Mouse (Mus musculus) thymus, adult 2 months (tissue): ENCODE data around the gene Kxd1. TPM values are rescaled to one million over a fixed set of nuclear protein-coding genes. Genes with fewer than 3 reads are reported as not detected.
A peak's percentile ranks its signal among the peaks of the same experiment; 100 is the strongest.

Source experiments
- DNase-seq: peaks from one replicate; pipeline ENCODE4 v3.0.0; 2021
- H3K27ac ChIP-seq: fragments of 200-500 bp; 2 replicates; pipeline ENCODE4 v1.5.1; 2012; ENCODE audit warnings: low read length, control low read depth; ENCODE audit not compliant: control insufficient read depth, insufficient read depth
- H3K27me3 ChIP-seq: fragments of 200-500 bp; 2 replicates; pipeline ENCODE4 v1.6.1; 2012; ENCODE audit warnings: mild to moderate bottlenecking, low read length, moderate library complexity, mixed read lengths; ENCODE audit not compliant: control insufficient read depth, insufficient read depth
- H3K36me3 ChIP-seq: fragments of 200-500 bp; 2 replicates; pipeline ENCODE4 v1.6.1; 2012; ENCODE audit warnings: mild to moderate bottlenecking, low read length, moderate library complexity; ENCODE audit not compliant: control insufficient read depth, insufficient read depth
- H3K4me1 ChIP-seq: fragments of 200-500 bp; replicated peaks from 2 replicates; pipeline ENCODE4 v1.6.1; 2012; ENCODE audit warnings: low read length; ENCODE audit not compliant: control insufficient read depth, insufficient read depth
- H3K4me3 ChIP-seq: fragments of 200-500 bp; 2 replicates; pipeline ENCODE4 v1.5.1; 2012; ENCODE audit warnings: mild to moderate bottlenecking, low read length, control low read depth, moderate library complexity; ENCODE audit not compliant: control insufficient read depth, insufficient read depth
- CTCF ChIP-seq: fragments of 200-500 bp; IDR thresholded peaks from 2 replicates; pipeline ENCODE4 v1.5.1; 2012; ENCODE audit warnings: mild to moderate bottlenecking, control low read depth, low read length, moderate library complexity, borderline replicate concordance; ENCODE audit not compliant: control insufficient read depth, poor library complexity, insufficient read depth; ENCODE audit errors: extremely low read depth
- POLR2A ChIP-seq: fragments of 200-500 bp; IDR thresholded peaks from 2 replicates; pipeline ENCODE4 v1.6.1; 2012; ENCODE audit warnings: mild to moderate bottlenecking, low read length, control low read depth, moderate library complexity; ENCODE audit not compliant: control insufficient read depth, poor library complexity, insufficient read depth; ENCODE audit errors: extremely low read depth
- whole genome bisulfite sequencing: fragments of 180-500 bp; shearing (Covaris S2); methylation state at CpG from one replicate; pipeline ENCODE4 v1.1.7; 2018; 5-methylcytosine and 5-hydroxymethylcytosine counted together
- polyA plus RNA-seq: library from polyadenylated mRNA; depleted of rRNA; stranded (reverse); fragments of >200 nt; gene quantifications from 2 replicates; pipeline ENCODE4 v1.2.3, GENCODE M21; 2012

Kxd1 gene
- polyA plus RNA-seq, 1 experiment, result 72.7 TPM

DNA sequence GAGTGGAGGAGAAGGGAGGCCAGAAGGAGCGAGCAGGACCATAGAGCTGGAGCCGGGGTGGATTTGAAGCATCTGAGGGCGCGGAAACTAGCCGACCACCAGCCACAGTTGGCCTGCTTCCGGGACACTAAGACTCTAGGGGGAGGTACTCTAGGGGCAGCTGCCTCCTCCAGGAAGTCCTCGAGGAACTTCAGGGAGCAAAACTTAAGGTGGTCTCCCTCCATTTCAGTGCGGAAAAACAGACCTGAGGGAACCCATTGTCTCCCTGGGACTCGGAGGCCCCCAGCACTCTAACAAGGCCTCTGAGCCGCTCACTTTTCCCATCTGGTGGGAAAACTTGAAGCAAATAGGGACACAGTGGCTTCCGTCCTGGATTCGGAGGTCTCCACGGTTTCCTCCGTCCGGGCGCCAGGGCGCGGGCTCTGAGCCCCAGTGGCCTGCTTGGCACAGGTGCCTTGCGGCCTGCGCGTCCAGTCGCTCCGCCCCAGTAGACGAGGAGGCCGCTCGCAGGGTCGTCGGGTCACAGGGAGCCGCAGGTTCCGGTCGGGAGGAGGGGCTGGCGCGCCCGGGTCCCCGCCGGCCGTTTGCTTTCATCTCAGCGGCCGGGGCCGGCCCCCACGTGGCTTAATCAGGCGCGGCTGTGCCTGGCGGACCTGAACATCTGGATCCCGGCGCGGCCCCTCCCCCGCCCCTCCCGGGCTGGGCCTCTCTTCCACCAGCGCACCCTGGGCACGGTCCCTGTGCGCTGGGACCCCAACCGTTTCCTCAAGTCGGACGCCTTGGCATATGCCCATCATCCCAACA lies 39.6 kb downstream of the Kxd1 start:
- TF ChIP-seq POLR2A (no peak), CTCF (no peak)
- Histone ChIP-seq H3K27me3 (peaks cover 43% of the 10 kb centered on the region), H3K4me1 (peaks cover 20% of the 10 kb centered on the region), H3K27ac (no peak overlapping the region), H3K36me3 (no peaks in the 10 kb centered on the region), H3K4me3 (peak overlapping the region; percentile 25)
- 3% methylated on average over 55 of the region's 55 CpGs for WGBS
- DNase-seq, result no peak

- no peak for TF ChIP-seq POLR2A
- TF ChIP-seq CTCF, result no peak
- no peak for DNase-seq
- peak within 1 kb of the TSS; percentile 25 for H3K4me3 ChIP-seq
- H3K36me3 ChIP-seq, result no peaks in the 10 kb centered on the region
- peaks cover 18% of the 10 kb centered on the region for H3K4me1 ChIP-seq
- H3K27me3 ChIP-seq, result peaks cover 34% of the 10 kb centered on the region
- no peak within 1 kb of the TSS for H3K27ac ChIP-seq
- WGBS, result 52% methylated on average over 33 of the region's 33 CpGs
Measured at GRCm38 (mm10) chr8:70486941-70487520, 40.7 kb downstream of the Kxd1 start, which contains the start of gene Tmem59l. Gene Tmem59l, minus strand, starts transcription at chr8:70487358.

GRCm38 (mm10) chr8:70486191-70486681 lies 41.5 kb downstream of the Kxd1 start:
- DNase-seq, result no peak
- Histone ChIP-seq H3K4me1 (peaks cover 18% of the 10 kb centered on the region), H3K27ac (no peak overlapping the region), H3K27me3 (peaks cover 27% of the 10 kb centered on the region), H3K4me3 (no peak overlapping the region), H3K36me3 (no peaks in the 10 kb centered on the region)
- TF ChIP-seq CTCF (no peak), POLR2A (no peak)
- WGBS, result 80% methylated on average over 7 of the region's 7 CpGs

GRCm38 (mm10) chr8:70482943-70483342 lies 44.8 kb downstream of the Kxd1 start:
- no peak for DNase-seq
- Histone ChIP-seq H3K4me1 (peaks cover 4% of the 10 kb centered on the region), H3K36me3 (no peaks in the 10 kb centered on the region), H3K4me3 (no peak overlapping the region), H3K27ac (no peak overlapping the region), H3K27me3 (peaks cover 7% of the 10 kb centered on the region; the same call in 1 of the 2 replicates)
- WGBS, result 89% methylated on average over 2 of the region's 2 CpGs
- TF ChIP-seq CTCF, result no peak
- no peak for TF ChIP-seq POLR2A

DNA sequence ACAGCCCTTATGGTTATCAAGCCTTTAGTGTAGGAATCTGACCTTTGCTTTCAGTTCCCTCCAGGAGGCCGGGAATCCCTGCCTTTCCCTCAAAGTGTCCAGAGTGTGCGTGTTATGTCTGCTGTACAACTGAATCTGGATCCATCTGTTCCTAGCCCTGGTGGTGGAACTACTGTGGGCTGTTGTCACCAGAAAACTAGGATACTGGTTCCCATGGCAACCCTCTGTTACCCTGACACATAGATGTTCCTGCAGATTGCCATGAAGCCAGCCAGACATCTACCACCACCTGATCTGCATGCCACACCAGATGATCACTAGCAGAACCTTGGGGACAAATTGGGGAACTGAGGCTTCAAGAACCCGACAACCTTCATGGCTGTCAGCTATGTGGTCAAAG lies 45.8 kb downstream of the Kxd1 start:
- Histone ChIP-seq H3K27me3 (peaks cover 5% of the 10 kb centered on the region; the same call in 1 of the 2 replicates), H3K4me3 (no peak overlapping the region), H3K36me3 (no peaks in the 10 kb centered on the region), H3K4me1 (peaks cover 8% of the 10 kb centered on the region), H3K27ac (no peak overlapping the region)
- no peak for TF ChIP-seq POLR2A
- no peak for TF ChIP-seq CTCF
- no peak for DNase-seq
- WGBS, result 82% methylated on average over 3 of the region's 3 CpGs

GRCm38 (mm10) chr8:70477269-70477982 lies 50.3 kb downstream of the Kxd1 start:
- TF ChIP-seq CTCF (no peak), POLR2A (no peak)
- H3K4me3 ChIP-seq, result peak overlapping the region; percentile 80
- H3K4me1 ChIP-seq, result peaks cover 16% of the 10 kb centered on the region
- DNase-seq, result no peak
- H3K27me3 ChIP-seq, result peaks cover 3% of the 10 kb centered on the region; the same call in 1 of the 2 replicates
- WGBS, result 28% methylated on average over 21 of the region's 21 CpGs
- H3K27ac ChIP-seq, result no peak overlapping the region
- H3K36me3 ChIP-seq, result no peaks in the 10 kb centered on the region
